Mouse (Mus musculus) right cerebral cortex, adult 18-20 months (tissue): Measurements from ENCODE around the gene Cyp2w1.
"Not testable (repeated sequence)": the region's sequence is repeated elsewhere in the genome, so short reads cannot be mapped to it uniquely, and the experiment has no call there.

Source experiments
- DNase-seq: peaks from one replicate; pipeline ENCODE4 v3.0.0; 2022; ENCODE audit warnings: mixed read lengths

The Cyp2w1 gene

GRCm38 (mm10) chr5:139387329-139388194 lies 35.1 kb downstream of the Cyp2w1 start:
- no peak for DNase-seq

- DNase-seq: no peak
Measured at GRCm38 (mm10) chr5:139388195-139388570, 35.8 kb downstream of the Cyp2w1 start.

DNA sequence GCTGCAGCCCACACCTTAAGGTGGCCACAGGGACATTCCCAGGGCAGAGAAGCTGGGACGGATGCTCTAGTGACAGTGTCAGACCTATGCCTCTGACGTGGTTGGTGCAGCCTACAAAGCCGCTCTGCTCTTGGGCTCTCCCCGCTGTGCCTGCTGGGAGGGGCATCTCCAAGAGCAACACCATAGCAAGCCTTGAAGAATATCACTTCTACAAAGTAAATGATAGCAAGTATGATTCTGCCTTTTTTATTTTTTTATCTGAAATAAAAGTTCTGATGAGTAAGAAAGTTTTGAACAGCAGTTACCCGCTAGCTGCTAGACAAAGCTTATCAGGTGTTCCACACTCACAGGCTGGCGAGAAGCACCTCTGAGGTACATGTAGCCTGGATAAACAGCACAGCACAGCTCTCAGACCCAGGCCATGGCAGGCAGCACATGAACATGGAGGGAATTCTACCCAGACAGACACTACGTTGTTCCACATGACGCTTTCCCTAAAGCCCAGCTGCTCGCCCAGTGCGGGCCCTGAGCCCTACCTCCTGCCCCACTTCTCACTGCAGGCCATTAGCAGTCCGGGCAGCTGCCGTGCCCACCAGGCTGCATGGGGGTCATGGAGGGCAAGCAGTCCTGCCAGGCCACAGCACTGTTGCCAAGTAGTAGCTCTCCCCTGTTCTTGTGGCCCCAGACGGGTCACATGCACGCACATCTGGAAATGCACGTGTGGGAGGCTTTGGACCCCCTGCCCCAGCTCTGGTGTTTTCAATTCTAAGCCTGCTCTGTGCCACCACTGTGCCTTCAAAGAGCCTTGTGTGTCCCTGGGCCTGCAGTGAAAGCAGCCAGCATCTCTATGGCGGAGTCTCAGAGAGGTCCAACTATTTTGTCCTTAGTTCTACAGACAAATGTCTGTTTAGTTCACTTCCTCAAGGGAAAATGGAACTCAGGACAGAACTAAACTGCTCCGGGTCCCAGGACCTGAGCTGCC lies 36.6 kb downstream of the Cyp2w1 start:
- no peak for DNase-seq

DNA sequence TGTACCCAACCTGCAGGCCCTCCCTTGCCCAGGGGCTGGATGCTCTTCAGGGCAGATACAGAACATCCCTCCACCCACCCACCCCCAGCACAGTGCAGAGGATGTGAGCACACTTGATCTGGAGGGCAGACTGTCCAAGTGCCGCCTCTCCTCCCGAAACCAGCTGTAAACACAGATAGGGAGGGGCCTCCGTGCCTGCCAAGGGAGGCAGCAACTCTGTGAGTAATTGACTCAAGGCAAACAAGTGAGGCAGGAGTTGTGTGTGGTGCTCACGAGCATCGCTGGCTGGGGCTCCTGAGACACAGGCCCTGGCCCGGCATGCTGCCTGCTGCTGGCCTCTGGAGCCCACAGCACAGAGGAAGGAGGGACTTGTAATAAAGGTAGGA lies 37.3 kb downstream of the Cyp2w1 start:
- DNase-seq: peak; percentile 70

GRCm38 (mm10) chr5:139390324-139391119 lies 38.1 kb downstream of the Cyp2w1 start:
- not testable (repeated sequence) for DNase-seq

DNA sequence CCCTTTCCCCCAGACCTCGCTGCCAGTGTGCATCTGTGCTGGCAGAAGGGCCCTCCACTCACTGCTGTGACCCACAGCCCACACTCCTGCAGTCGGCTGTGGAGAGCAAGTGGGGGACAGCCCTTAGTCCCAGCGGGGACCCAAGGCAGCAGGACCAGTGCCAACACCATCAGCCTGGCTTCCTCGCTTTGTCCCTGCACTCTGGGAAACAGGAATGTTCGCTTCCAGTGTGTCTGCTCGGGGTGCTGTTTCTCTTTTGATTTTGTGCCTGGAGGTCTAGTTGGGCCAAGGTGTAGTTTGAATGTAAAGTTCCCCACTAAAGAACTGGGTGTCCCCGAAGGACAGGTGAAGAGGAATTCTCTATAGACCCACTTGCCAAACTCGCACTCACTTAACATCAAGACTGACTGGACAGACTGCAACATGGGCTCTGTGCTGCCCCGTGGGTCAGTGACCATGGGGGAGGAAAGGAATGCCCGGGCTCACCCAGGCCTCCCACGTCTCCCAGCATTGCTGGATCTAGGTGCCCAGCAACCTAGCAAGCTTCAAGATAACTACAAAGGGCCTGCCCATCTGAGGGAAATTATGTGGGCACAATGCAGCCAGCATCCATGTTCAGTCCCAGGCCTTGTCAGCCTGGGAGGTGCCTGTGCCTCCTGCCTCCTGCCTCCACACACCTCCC lies 39.0 kb downstream of the Cyp2w1 start:
- no peak for DNase-seq

DNA sequence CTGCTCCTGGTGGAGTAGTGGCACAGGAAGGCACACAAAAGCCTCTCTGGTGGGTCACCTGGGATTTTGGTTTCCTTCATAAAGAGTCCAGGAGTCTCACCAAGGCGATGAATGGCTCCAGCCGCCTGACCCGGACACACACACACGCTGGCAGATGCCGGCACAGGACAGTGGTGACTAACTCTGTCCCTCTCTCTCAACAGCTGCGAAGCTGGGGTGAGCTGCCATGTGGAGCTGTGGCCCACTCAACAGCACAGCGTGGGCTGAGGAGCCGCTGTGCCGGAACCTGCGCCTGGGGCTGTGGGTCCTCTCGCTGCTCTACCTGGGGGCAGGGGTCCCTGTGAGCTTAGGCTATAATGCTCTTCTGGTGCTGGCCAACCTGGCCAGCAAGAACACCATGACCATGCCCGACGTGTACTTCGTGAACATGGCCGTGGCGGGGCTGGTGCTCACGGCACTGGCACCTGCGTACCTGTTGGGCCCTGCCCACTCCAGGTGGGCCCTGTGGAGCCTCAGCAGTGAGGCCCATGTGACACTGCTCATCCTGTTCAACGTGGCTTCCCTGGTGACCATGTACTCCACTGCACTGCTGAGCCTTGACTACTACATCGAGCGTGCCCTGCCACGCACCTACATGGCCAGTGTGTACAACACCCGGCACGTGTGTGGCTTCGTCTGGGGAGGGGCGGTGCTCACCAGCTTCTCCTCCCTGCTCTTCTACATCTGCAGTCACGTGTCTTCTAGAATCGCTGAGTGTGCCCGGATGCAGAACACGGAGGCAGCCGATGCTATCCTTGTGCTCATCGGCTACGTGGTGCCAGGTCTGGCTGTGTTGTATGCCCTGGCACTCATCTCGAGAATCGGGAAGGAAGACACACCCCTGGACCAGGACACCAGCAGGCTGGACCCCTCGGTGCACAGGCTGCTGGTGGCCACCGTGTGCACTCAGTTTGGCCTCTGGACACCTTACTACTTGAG lies 40.1 kb downstream of the Cyp2w1 start:
- no peak for DNase-seq

- no peak for DNase-seq
Measured at GRCm38 (mm10) chr5:139393197-139393588, 40.8 kb downstream of the Cyp2w1 start.

- DNase-seq: no peak
Measured at GRCm38 (mm10) chr5:139394399-139394798, 42.0 kb downstream of the Cyp2w1 start.

DNA sequence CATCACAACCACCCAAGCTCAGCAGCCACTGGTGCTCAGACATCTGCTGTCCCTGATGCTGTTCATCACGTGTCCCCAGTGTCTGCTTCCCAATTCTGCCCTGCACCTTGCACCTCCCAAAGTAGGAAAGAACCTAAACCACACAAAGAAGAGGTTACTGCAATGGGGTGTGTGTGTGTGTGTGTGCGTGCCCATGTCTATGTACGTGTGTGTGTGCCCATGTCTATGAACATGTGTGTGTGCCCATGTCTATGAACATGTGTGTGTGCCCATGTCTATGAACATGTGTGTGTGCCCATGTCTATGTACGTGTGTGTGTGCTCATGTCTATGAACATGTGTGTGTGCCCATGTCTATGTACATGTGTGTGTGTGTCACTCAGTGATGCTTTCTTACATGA lies 43.1 kb downstream of the Cyp2w1 start:
- DNase-seq: no peak

GRCm38 (mm10) chr5:139397359-139397916 lies 45.0 kb downstream of the Cyp2w1 start:
- DNase-seq: no peak

GRCm38 (mm10) chr5:139397959-139398753 lies 45.7 kb downstream of the Cyp2w1 start:
- peak; percentile 90 for DNase-seq

DNA sequence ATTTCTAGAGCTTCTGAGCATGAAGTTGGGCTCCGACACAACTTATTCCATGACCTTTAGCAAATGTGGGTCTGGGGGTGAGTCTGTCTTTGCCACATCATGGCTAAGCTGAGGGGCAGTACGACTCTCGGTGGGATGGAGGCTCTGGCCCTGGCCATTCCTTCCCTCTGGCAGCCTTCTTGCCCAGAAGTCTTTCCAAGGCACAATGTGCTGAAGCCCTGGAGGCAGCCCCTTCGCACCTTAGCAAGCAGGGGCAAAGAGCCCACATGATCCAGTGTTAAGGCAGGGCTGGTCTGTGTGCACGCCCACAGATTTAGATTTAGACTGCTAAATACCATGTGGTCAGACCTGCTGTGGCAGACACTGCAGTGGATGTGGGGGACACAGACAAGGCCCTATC lies 46.4 kb downstream of the Cyp2w1 start:
- no peak for DNase-seq

DNA sequence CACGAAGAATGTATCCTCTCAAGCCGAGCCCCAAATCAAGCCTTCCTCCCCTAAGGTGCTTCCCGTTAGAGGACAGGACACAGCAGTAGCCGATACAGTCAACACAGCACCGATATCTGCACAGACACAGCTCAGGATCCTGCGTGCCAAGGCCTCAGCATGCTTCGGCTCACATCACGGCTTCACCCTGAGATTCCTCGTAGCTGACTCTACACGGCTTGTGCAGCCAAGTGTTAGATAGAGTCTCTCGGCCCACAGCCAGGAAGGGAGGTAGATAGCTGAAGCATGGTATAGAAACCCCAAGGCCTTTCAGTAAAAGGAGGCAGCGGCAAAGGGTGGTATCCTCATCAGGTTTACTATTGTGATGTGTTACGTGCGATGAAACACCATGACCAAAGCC lies 47.6 kb downstream of the Cyp2w1 start:
- no peak for DNase-seq

GRCm38 (mm10) chr5:139402106-139402505 lies 49.7 kb downstream of the Cyp2w1 start:
- DNase-seq: no peak

DNA sequence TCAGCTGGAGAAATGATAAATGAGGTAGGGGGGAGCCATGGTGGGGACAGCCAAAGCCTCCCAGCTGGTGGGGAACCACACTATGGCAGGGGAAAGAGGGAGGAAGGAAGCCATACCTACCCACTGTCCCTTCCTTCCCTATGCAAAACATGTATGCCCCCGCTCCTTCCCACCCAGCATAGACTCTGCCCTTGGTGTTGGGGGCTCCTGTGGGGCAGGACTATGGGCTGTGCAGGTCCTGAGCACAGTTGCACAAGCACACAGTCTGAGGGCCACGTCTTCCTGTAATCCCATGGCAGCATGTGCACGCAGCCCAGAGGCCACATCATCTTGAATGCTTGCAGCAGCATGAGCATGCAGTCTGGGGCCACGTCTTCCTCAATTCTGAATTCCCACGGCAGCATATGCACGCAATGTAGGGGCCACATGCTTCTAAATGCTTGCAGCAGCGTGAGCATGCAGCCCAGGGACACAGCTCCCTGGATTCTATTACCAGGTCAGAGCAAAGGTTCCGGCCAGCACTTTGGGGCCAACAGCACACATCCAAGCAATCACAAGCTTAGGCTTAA lies 51.4 kb downstream of the Cyp2w1 start:
- DNase-seq: no peak

GRCm38 (mm10) chr5:139404801-139405401 lies 52.5 kb downstream of the Cyp2w1 start, which contains the start of gene C130050O18Rik:
TSS of gene C130050O18Rik (plus strand) at chr5:139405280.
- DNase-seq: no peak

GRCm38 (mm10) chr5:139405478-139405877 lies 53.1 kb downstream of the Cyp2w1 start:
- no peak for DNase-seq

DNA sequence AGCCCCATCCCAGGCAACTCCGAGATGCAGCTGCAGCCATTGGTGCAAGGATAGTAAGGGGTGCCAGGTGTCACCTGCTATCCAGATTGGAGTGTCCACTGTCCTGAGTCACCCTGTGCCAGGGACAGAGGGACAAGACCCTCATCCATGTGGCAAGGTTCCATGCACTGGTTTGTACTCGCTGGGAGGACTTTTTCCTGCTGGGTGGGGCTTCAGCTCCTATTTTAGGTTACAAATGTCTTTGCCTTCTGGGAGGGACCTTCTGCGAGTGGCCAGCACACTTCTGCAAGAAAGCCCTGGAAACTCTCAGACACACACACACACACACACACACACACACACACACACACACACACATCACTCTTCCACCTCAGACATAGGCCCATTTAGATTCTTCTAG lies 53.5 kb downstream of the Cyp2w1 start:
- DNase-seq: no peak
